Mouse (Mus musculus): ENCODE results near the gene Tmem39a. TPM values are rescaled to one million over a fixed set of nuclear protein-coding genes. Genes with fewer than 3 reads are reported as not detected.

Gene Tmem39a
- polyA plus RNA-seq (2012; rRNA removed), result 29.3 and 47.8 TPM in 2 replicates
- polyA plus RNA-seq (2014; fragmentation: Nextera tagmentation; extraction: Ambion mirVana), result 27.8 and 32.9 TPM in 2 replicates

DNA sequence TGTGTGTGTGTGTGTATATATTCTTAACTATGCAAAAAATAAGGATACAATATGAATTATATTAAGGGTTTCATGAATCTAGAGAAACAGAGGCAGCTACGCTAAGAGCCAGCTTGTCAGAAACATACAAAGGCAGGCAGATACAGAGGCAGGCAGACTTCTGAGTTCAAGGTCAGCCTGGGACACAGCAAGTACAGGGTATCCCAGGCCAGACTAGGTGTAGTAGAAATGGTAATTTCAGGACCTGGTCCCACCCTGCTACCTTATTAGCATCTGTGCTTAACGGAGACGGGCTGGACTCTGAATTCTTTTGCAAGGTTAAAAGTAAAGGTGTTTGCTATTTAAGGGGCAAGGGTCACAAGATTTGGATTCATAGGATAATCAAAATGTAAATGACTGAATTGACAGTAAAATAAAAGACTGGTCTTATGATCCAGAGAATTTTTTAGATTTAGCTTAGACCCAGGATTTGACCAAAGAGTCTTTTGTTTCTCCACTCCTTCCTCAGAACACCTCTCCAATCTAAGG is at the start of gene Tmem39a:
Gene Tmem39a, plus strand, starts transcription at position 478 of the 528 bp plus-strand sequence.
- H3K9me3 ChIP-seq (ENCODE audit: control insufficient read depth, low read length), result no peaks in the 10 kb centered on the region
- no peak for DNase-seq (ENCODE audit: low read depth in 3 of 3, low spot score in 3 of 3)
- no peak within 1 kb of the TSS for H3K4me3 ChIP-seq (ENCODE audit: insufficient read depth in 1 of 2, low read depth in 2 of 2, low read length in 2 of 2)
- ATAC-seq (ENCODE audit: insufficient read depth), result no peak
- 74% methylated on average over 3 of the region's 3 CpGs for WGBS (ENCODE audit: insufficient replicate concordance)
- TF ChIP-seq EP300 (IDR thresholded peaks at IDR 0.05; ENCODE audit: low read depth) (no peak), CTCF (IDR thresholded peaks at IDR 0.05; ENCODE audit: low read depth) (no peak)
- H3K4me1 ChIP-seq (replicated peaks; ENCODE audit: control insufficient read depth in 2 of 2, insufficient read depth in 2 of 2, low read length in 1 of 2), result peaks cover 0 to 6% of the 10 kb centered on the region in 2 experiments; a peak in 1 of 4 replicates
- no peak within 1 kb of the TSS for H3K4me2 ChIP-seq (ENCODE audit: low read depth)
- H3K27me3 ChIP-seq (ENCODE audit: control insufficient read depth, insufficient read depth, low read length), result no peaks in the 10 kb centered on the region; the same call in none of the 2 replicates
- H3K36me3 ChIP-seq (replicated peaks; ENCODE audit: control insufficient read depth, insufficient read depth, low read depth), result no peaks in the 10 kb centered on the region
- no peak within 1 kb of the TSS for H3K9ac ChIP-seq (replicated peaks)
- H3K27ac ChIP-seq, result no peak within 1 kb of the TSS

DNA sequence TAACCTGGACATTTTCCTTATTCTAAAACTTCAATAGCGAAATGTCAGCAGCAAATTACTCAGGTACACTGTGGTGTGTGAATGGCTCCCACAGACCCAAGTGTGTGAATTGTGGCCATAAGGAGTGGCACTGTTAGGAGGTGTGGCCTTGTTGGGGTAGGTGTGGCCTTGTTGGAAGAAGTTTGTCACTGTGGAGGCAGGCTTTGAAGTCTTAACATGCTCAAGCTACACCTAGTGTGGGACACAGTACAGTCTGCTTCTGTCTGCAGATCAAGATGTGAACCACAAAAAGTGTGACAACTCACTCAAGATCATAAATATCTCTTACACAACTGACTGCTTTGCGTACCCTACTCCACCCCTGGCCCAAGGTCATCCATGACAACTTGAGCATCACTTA is 47.7 kb upstream of the Tmem39a start:
- no peak for DNase-seq (ENCODE audit: low read depth in 3 of 3, low spot score in 3 of 3)

DNA sequence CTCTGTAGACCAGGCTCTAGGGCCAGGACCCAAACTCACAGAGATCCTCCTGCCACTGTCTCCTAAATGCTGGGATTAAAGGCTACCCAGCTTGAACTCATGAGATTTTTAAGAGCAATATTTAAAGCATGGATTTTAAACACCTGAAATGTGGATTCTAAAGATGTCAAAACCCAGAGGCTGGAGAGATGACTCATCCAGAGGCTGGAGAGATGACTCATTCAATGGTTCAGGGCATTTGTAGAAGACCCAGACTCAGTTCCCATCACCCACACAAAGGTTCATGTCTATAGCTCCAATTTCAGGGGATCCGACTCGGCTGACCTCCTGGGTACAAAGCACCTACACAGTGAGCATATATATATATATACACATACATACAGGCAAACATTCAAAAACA is 39.4 kb upstream of the Tmem39a start:
- no peak for ATAC-seq (ENCODE audit: insufficient read depth)
- H3K9ac ChIP-seq (replicated peaks), result no peak overlapping the region
- H3K27ac ChIP-seq, result no peak overlapping the region
- H3K27me3 ChIP-seq (ENCODE audit: control insufficient read depth, insufficient read depth, low read length), result no peaks in the 10 kb centered on the region
- peaks cover 9 to 11% of the 10 kb centered on the region in 2 experiments for H3K4me1 ChIP-seq (replicated peaks; ENCODE audit: control insufficient read depth in 2 of 2, insufficient read depth in 2 of 2, low read length in 1 of 2)
- H3K9me3 ChIP-seq (ENCODE audit: control insufficient read depth, low read length), result no peaks in the 10 kb centered on the region
- no peak overlapping the region for H3K4me2 ChIP-seq (ENCODE audit: low read depth)
- 88% methylated on average over 2 of the region's 2 CpGs for WGBS (ENCODE audit: insufficient replicate concordance)
- H3K4me3 ChIP-seq (ENCODE audit: insufficient read depth in 1 of 2, low read depth in 2 of 2, low read length in 2 of 2), result no peak overlapping the region
- H3K36me3 ChIP-seq (replicated peaks; ENCODE audit: control insufficient read depth, insufficient read depth, low read depth), result peaks cover 16% of the 10 kb centered on the region
- TF ChIP-seq CTCF (IDR thresholded peaks at IDR 0.05; ENCODE audit: low read depth) (no peak), EP300 (IDR thresholded peaks at IDR 0.05; ENCODE audit: low read depth) (no peak)
- no peak for DNase-seq (ENCODE audit: low read depth in 3 of 3, low spot score in 3 of 3)

More for the DNA sequence above, 47.7 kb upstream of the Tmem39a start:
- Histone ChIP-seq H3K36me3 (replicated peaks; ENCODE audit: control insufficient read depth, insufficient read depth, low read depth) (peaks cover 13% of the 10 kb centered on the region), H3K4me3 (ENCODE audit: insufficient read depth in 1 of 2, low read depth in 2 of 2, low read length in 2 of 2) (no peak overlapping the region), H3K9me3 (ENCODE audit: control insufficient read depth, low read length) (no peaks in the 10 kb centered on the region), H3K4me1 (replicated peaks; ENCODE audit: control insufficient read depth in 2 of 2, insufficient read depth in 2 of 2, low read length in 1 of 2) (no peaks in the 10 kb centered on the region), H3K27me3 (ENCODE audit: control insufficient read depth, insufficient read depth, low read length) (no peaks in the 10 kb centered on the region), H3K4me2 (ENCODE audit: low read depth) (no peak overlapping the region), H3K9ac (replicated peaks) (no peak overlapping the region), H3K27ac (no peak overlapping the region)
- no peak for TF ChIP-seq EP300 (IDR thresholded peaks at IDR 0.05; ENCODE audit: low read depth)
- no peak for TF ChIP-seq CTCF (IDR thresholded peaks at IDR 0.05; ENCODE audit: low read depth)
- 82% methylated on average over 2 of the region's 2 CpGs for WGBS (ENCODE audit: insufficient replicate concordance)
- no peak for ATAC-seq (ENCODE audit: insufficient read depth)

GRCm38 (mm10) chr16:38521211-38521987 is 37.1 kb upstream of the Tmem39a start:
- H3K27me3 ChIP-seq (ENCODE audit: control insufficient read depth, insufficient read depth, low read length), result no peaks in the 10 kb centered on the region
- peak overlapping the region; percentile 82 for H3K4me2 ChIP-seq (ENCODE audit: low read depth)
- no peak for DNase-seq (ENCODE audit: low read depth in 3 of 3, low spot score in 3 of 3)
- H3K4me3 ChIP-seq (ENCODE audit: insufficient read depth in 1 of 2, low read depth in 2 of 2, low read length in 2 of 2), result peak overlapping the region; percentile 88 to 99
- H3K27ac ChIP-seq, result no peak overlapping the region
- H3K4me1 ChIP-seq (replicated peaks; ENCODE audit: control insufficient read depth in 2 of 2, insufficient read depth in 2 of 2, low read length in 1 of 2), result peaks cover 9 to 11% of the 10 kb centered on the region in 2 experiments
- H3K36me3 ChIP-seq (replicated peaks; ENCODE audit: control insufficient read depth, insufficient read depth, low read depth), result peaks cover 12% of the 10 kb centered on the region
- peak overlapping the region; percentile 97 for H3K9ac ChIP-seq (replicated peaks)
- ATAC-seq (ENCODE audit: insufficient read depth), result no peak
- TF ChIP-seq EP300 (IDR thresholded peaks at IDR 0.05; ENCODE audit: low read depth) (no peak), CTCF (IDR thresholded peaks at IDR 0.05; ENCODE audit: low read depth) (no peak)
- WGBS (ENCODE audit: insufficient replicate concordance), result 23% methylated on average over 8 of the region's 8 CpGs
- H3K9me3 ChIP-seq (ENCODE audit: control insufficient read depth, low read length), result no peaks in the 10 kb centered on the region
